Mouse (Mus musculus) spleen, adult 18-20 months (tissue): ENCODE measurements around the gene Whrn.

Source experiments
- DNase-seq, 2 experiments: peaks; one replicate each; pipeline ENCODE4 v3.0.0; 2022; ENCODE audit warnings: mixed read lengths in 2 of 2

Gene Whrn

GRCm38 (mm10) chr4:63405683-63406082, 90.1 kb downstream of the Whrn start:
- DNase-seq = no peak

- peak; percentile 68 to 80 for DNase-seq
Observed at GRCm38 (mm10) chr4:63405051-63405450, 90.7 kb downstream of the Whrn start.

GRCm38 (mm10) chr4:63404205-63404604, 91.6 kb downstream of the Whrn start:
- DNase-seq = peak; percentile 66 to 81

GRCm38 (mm10) chr4:63403040-63403959, 92.5 kb downstream of the Whrn start, which contains the start of gene Akna:
TSS of gene Akna (minus strand) at chr4:63403354.
- DNase-seq = peak; percentile 76 to 80

- DNase-seq = peak; percentile 18 to 52
Observed at GRCm38 (mm10) chr4:63402558-63402957, 93.2 kb downstream of the Whrn start.

- no peak for DNase-seq
Observed at GRCm38 (mm10) chr4:63402056-63402455, 93.7 kb downstream of the Whrn start.

GRCm38 (mm10) chr4:63401620-63402019, 94.2 kb downstream of the Whrn start:
- no peak for DNase-seq

GRCm38 (mm10) chr4:63400541-63401306, 95.1 kb downstream of the Whrn start:
- peak; percentile 37 to 40 for DNase-seq

GRCm38 (mm10) chr4:63399691-63400270, 96.0 kb downstream of the Whrn start:
- DNase-seq = peak in 1 of 2 experiments; percentile 6

- peak; percentile 68 to 69 for DNase-seq
Observed at GRCm38 (mm10) chr4:63398854-63399609, 96.8 kb downstream of the Whrn start.

GRCm38 (mm10) chr4:63397981-63398537, 97.7 kb downstream of the Whrn start:
- no peak for DNase-seq

- DNase-seq = no peak
Observed at GRCm38 (mm10) chr4:63391322-63391721, 104.5 kb downstream of the Whrn start.

- no peak for DNase-seq
Observed at GRCm38 (mm10) chr4:63389887-63390528, 105.8 kb downstream of the Whrn start.

GRCm38 (mm10) chr4:63389121-63389886, 106.5 kb downstream of the Whrn start:
- peak in 1 of 2 experiments; percentile 39 for DNase-seq

- no peak for DNase-seq
Observed at GRCm38 (mm10) chr4:63388029-63388428, 107.8 kb downstream of the Whrn start.

- DNase-seq = peak; percentile 65 to 70
Observed at GRCm38 (mm10) chr4:63385784-63386183, 110.0 kb downstream of the Whrn start.

GRCm38 (mm10) chr4:63385253-63385652, 110.5 kb downstream of the Whrn start:
- DNase-seq = no peak

- no peak for DNase-seq
Observed at GRCm38 (mm10) chr4:63384262-63384661, 111.5 kb downstream of the Whrn start.

GRCm38 (mm10) chr4:63383474-63383873, 112.3 kb downstream of the Whrn start:
- no peak for DNase-seq

- no peak for DNase-seq
Observed at GRCm38 (mm10) chr4:63382676-63383369, 113.0 kb downstream of the Whrn start.
